Mouse (Mus musculus): ENCODE measurements around the gene Ucp3.
"Not testable (repeated sequence)": the region's sequence is repeated elsewhere in the genome, so short reads cannot be mapped to it uniquely, and the experiment has no call there.

The Ucp3 gene

GRCm38 (mm10) chr7:100471407-100471797 lies 1.4 kb upstream of the Ucp3 start:
- no peak for DNase-seq (ENCODE audit: extremely low spot score, low read depth, low spot score)

- no peak for DNase-seq (ENCODE audit: extremely low spot score, low read depth, low spot score)
Observed at GRCm38 (mm10) chr7:100473846-100474454, 1.2 kb downstream of the Ucp3 start.

GRCm38 (mm10) chr7:100474680-100475079 lies 1.9 kb downstream of the Ucp3 start:
- DNase-seq (ENCODE audit: extremely low spot score, low read depth, low spot score) = no peak

GRCm38 (mm10) chr7:100479100-100479822 lies 6.5 kb downstream of the Ucp3 start:
- no peak for DNase-seq (ENCODE audit: extremely low spot score, low read depth, low spot score)

- DNase-seq (ENCODE audit: extremely low spot score, low read depth, low spot score) = no peak
Observed at GRCm38 (mm10) chr7:100479823-100480164, 7.0 kb downstream of the Ucp3 start.

- no peak for DNase-seq (ENCODE audit: extremely low spot score, low read depth, low spot score)
Observed at GRCm38 (mm10) chr7:100480175-100480574, 7.4 kb downstream of the Ucp3 start.

- DNase-seq (ENCODE audit: extremely low spot score, low read depth, low spot score) = not testable (repeated sequence)
Observed at GRCm38 (mm10) chr7:100482046-100482445, 9.3 kb downstream of the Ucp3 start.

- no peak for DNase-seq (ENCODE audit: extremely low spot score, low read depth, low spot score)
Observed at GRCm38 (mm10) chr7:100484493-100484892, 11.7 kb downstream of the Ucp3 start.

- no peak for DNase-seq (ENCODE audit: extremely low spot score, low read depth, low spot score)
Observed at GRCm38 (mm10) chr7:100487301-100487700, 14.5 kb downstream of the Ucp3 start.

- no peak for DNase-seq (ENCODE audit: extremely low spot score, low read depth, low spot score)
Observed at GRCm38 (mm10) chr7:100488474-100489048, 15.8 kb downstream of the Ucp3 start.

GRCm38 (mm10) chr7:100492391-100493116 lies 19.8 kb downstream of the Ucp3 start:
- DNase-seq (ENCODE audit: extremely low spot score, low read depth, low spot score) = no peak

- DNase-seq (ENCODE audit: extremely low spot score, low read depth, low spot score) = no peak
Observed at GRCm38 (mm10) chr7:100493117-100493483, 20.3 kb downstream of the Ucp3 start, which contains the start of gene Ucp2. Ucp2 (plus strand) TSS chr7:100493337.

- DNase-seq (ENCODE audit: extremely low spot score, low read depth, low spot score) = no peak
Observed at GRCm38 (mm10) chr7:100493484-100494414, 21.0 kb downstream of the Ucp3 start.

- DNase-seq (ENCODE audit: extremely low spot score, low read depth, low spot score) = no peak
Observed at GRCm38 (mm10) chr7:100494415-100494831, 21.6 kb downstream of the Ucp3 start.

GRCm38 (mm10) chr7:100495042-100495441 lies 22.3 kb downstream of the Ucp3 start:
- no peak for DNase-seq (ENCODE audit: extremely low spot score, low read depth, low spot score)

- DNase-seq (ENCODE audit: extremely low spot score, low read depth, low spot score) = no peak
Observed at GRCm38 (mm10) chr7:100495581-100496251, 22.9 kb downstream of the Ucp3 start.

GRCm38 (mm10) chr7:100496371-100496770 lies 23.6 kb downstream of the Ucp3 start:
- DNase-seq (ENCODE audit: extremely low spot score, low read depth, low spot score) = no peak

- DNase-seq (ENCODE audit: extremely low spot score, low read depth, low spot score) = no peak
Observed at GRCm38 (mm10) chr7:100496791-100497190, 24.0 kb downstream of the Ucp3 start.

GRCm38 (mm10) chr7:100497402-100497801 lies 24.6 kb downstream of the Ucp3 start:
- no peak for DNase-seq (ENCODE audit: extremely low spot score, low read depth, low spot score)

GRCm38 (mm10) chr7:100497982-100498381 lies 25.2 kb downstream of the Ucp3 start:
- DNase-seq (ENCODE audit: extremely low spot score, low read depth, low spot score) = no peak
